Mouse (Mus musculus): ENCODE data around the gene Pola2.

The Pola2 gene

GRCm38 (mm10) chr19:5964804-5965203 is 802 bp upstream of the Pola2 start:
- DNase-seq: no peak

DNA sequence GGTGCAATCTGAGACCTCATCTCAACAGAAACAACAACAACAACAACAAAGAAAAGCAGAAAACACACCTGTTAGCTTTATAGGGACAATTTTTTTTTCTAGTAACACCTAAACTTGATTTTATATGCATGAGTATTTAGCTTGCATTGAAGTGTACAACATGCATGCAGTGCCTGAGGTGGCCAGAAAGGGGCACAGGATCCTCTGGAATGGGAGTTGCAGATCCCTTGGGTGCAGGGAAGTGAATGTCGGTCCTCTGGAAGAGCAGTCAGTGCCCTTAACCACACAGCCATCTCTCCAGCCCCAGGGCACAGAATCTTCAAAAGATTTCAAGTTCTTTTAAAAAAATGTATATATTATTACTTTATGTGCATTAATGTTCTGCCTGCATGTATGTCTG is 1.4 kb downstream of the Pola2 start:
- no peak for DNase-seq

- no peak for DNase-seq
Measured at GRCm38 (mm10) chr19:5957371-5957770, 6.6 kb downstream of the Pola2 start.

DNA sequence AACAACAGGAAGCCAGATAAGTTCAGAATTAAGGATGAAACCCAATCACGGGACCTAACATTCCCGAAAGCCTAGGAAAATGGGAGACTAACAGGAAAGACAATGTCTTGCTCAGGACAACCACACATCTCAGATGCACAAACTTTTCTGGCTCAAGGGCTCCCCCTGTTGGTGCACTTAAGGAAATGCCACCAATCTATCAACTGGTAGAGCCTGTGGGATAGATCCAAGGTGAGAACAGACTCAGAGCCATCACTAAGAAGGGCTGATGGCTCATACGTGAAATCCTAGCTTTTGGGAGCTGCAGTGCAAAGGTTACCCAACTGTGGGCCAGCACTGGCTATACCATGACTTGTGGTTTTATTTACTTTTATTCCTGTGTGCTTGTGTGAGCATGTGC is 7.3 kb downstream of the Pola2 start:
- peak; percentile 90 for DNase-seq

DNA sequence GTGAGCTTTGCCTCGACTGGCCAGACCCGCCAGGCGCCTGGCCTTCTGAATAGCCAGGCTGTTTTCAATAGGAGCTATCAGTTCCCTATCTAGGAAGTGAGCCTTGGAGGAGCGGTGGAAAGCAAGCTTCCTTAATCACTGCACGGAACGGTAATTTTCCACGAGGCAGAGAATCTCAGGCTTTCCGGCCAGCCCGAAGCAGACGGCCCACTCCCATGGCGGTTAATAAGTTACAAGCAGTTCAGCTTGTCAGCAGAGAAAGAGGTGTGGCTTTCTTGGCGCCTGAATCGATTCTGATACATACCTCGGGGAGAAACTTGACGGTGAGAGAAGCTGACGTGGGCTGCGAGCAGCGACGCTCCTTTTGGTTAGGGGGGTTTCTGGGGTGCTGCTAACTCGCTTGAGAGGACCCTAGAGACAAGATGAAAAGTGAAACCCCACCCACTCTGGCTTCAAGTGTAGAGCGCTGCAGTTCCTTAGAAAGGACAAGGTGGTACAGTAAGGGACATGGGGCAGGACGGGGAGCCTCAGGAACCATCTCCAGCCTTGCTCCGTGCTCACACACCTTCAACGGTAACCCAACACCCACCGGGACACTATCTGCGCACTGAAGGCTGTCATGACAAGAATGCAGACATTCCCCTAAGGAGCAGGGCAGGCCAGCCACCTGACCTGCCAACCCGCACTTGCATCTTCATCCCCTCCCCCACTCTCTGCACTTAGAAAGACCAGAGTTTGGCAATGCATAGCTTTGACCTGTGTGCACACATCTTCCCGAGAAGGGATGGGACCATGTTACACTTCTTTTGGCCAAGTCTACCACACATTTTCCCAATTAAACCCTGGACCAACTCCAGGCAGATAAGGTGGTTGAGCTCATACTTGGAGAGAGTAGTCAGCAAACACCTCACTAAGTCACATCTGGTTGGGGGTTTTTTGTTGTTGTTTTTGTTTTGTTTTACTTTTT is 8.0 kb downstream of the Pola2 start:
- DNase-seq: no peak

GRCm38 (mm10) chr19:5954936-5955335 is 9.1 kb downstream of the Pola2 start:
- no peak for DNase-seq

GRCm38 (mm10) chr19:5954031-5954710 is 9.8 kb downstream of the Pola2 start:
- DNase-seq: no peak

DNA sequence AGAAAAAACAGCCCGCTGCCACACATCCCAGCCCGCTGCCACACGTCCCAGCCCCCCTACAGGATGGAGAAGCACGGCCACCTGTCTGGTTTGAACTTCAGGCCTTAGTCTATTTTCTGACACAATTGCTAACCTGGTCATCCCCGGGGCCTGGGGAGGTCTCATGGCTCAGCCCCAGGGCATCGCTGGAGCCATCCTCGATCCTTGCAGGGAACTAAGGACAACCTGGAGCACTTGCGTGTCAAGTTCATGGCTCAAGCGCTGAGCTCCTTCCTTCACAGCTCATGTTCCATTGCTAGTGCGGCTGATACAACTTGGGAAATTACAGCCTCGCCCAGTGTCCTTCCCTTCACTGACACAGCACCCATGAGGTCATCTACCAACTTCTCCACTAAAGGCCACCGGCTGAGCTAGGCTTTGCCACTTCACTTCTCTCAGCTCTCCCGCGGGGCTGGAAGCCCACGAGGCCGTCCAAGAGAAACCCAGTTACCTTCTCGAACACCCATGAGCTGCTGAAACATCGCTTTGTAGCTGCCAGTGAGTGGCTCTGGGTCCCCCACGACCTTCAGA is 10.7 kb downstream of the Pola2 start:
- DNase-seq: no peak

DNA sequence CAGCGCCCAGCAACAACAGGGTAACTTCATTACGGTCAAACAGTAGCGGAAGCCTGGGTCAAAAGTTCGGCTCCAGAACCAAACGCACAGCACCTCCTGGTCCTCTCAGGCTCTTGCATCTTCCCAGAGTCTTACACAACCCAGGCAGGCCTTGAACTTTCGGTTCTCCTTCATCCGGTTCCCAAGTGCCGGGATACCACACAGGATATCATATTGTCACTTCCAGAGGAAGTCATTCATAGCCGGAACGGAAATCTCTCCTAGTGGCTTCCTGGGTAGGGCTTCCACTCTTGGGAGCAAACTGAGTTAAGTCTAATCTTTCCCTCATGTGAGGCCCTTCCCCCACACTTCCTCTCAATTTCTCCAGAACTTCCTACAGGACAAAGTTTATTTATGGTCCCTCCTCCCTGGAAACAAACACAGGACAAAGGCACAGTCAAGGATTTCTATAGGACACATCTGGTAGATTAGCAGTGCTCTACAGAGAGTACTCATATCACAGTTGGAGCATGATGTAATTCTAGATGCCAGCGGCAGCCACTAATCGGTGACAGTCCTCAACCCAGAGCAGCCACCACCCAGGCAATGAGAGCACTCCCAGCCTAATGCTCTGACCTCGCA is 11.8 kb downstream of the Pola2 start:
- DNase-seq: peak; percentile 60

- no peak for DNase-seq
Measured at GRCm38 (mm10) chr19:5951631-5952030, 12.4 kb downstream of the Pola2 start.

GRCm38 (mm10) chr19:5950218-5950617 is 13.8 kb downstream of the Pola2 start:
- DNase-seq: no peak

DNA sequence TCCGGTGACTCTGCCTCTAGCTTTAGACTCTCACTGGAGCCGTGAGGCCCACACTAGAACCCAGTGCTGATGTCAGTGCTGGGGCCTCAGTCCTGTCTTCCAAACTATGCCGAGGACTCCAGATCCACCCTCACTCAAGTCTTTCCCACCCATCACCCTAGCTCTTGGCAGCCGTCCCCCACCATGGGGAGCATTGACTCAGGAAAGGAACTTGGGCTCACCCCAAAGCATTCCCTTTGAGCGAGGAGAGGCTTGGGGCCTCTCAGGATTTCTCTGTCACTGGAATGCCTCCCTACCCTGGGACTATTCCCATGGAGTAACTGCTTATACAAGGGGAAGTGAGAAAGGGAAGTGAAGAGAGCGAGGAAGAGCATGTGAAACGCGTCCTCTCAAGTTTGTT is 18.1 kb downstream of the Pola2 start:
- DNase-seq: peak; percentile 55

- DNase-seq: peak; percentile 58
Measured at GRCm38 (mm10) chr19:5945027-5945426, 19.0 kb downstream of the Pola2 start.

DNA sequence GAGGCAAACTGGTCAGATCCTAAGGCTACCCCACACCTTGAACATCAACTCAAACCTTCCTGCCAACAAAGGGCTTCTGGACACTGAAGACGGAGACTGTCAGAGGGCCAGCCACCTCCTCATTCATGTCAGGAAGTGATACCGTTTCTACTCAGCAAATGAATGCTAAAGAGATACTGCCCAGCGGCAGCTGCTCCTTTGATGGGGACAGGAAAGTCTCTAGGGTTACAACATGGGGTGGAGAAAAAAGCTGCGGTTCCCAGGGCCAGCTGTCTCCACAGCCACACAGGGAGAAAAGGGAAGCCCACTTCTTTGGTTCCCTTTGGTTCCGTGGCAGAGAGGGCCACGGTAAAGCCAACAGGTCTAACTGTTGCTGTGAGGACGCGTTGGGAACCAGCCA is 19.9 kb downstream of the Pola2 start:
- DNase-seq: no peak

DNA sequence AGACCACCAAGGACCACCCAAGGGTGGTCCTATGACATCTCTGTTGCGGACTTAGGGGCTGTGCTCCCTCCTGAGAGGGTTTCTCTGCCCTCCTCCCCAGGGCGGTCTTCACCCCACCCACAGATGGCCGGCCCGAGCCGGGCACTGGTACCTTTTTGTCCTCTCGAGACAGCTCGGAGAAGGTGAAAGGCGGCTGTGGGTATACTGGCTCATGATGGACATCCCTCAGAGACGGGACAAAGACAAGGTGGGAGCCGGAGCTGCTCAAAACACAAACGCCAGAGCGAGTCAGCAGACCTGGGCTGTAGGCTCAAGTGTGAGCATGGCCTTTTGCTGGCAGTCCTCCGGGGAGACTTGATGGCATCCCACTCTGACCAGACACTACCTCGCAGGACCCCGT is 20.6 kb downstream of the Pola2 start:
- DNase-seq: no peak

- DNase-seq: no peak
Measured at GRCm38 (mm10) chr19:5942581-5942980, 21.4 kb downstream of the Pola2 start.

DNA sequence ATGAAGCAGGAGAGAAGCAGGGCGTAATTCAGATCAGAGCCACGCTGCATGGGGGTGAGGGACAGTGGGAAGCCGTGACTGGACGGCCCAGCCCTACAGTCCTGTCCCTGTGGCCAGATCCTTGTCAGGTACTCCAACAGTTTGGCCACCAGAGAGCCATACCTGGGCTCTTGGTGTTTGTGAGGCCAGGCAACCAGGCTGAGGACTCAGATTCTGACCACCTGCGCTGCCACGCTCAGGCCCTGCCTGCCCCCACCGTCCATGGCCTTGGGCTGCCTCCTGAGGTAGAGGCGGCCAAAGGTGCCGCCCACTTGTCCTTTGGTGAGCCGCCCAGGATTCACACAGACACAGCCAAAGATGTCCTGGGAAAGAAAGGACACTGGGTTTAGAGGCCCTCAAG is 23.3 kb downstream of the Pola2 start:
- DNase-seq: no peak

DNA sequence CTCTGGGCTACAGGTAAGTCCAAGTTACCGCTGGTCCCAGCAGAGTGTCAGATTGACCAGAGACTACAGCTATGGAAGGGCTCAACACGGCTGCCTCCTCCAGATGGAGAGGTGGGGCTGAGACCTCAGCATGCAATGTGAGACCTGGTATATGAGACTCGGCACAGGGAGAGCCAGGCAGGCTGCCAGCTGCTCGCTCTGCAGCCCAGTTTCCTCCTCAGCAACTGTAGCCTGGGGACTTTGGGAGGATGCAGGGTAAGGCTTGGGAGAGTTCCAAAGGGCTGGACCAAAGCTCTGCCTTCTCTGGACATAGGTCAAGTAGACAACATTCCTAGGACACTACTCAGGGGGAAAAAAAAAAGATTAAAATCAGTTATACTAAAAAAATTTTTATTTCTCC is 23.8 kb downstream of the Pola2 start:
- DNase-seq: peak; percentile 83

- no peak for DNase-seq
Measured at GRCm38 (mm10) chr19:5939715-5940114, 24.3 kb downstream of the Pola2 start.

DNA sequence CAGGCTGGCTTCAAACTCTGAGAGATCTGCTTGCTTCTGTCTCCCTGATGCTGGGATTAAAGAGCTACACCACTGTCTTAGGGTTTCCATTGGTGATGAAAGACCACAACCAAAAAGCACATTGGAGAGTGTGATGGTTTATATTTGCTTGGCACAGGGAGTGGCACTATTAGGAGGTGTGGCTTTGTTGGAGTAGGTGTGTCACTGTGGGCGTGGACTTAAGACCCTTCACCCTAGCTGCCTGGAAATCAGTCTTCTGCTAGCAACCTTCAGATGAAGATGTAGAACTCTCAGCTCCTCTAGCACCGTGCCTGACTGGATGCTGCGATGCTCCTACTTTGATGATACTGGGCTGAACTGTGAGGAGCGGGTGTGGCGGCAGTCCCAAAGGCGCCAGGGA is 25.5 kb downstream of the Pola2 start:
- no peak for DNase-seq

DNA sequence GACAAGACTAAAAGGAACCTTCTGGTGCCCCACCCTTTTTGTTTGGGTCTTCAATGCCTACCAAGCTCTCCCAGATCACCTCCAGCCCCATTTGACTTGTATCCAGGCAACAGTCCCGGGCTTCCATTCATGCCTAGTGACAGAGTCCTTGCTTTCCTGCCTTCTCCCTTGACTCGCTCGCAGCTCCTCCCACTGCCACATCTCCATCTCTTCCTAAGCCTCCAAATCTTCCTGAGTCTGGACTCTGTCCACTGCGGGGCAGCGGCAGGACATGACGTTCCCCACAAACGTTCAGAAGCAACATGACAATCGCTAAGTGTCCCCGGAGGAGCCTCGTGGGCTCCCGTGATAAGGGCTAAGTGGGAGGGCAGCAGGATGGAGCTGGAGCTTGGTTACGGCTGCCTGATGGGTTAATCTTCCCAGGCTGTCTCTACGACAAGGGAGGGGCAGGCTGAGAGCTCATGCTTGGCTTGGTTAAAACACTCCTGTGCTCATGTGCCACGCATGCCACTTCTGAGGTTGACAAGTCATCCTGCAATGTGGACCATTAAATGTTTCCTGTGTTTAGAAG is 26.1 kb downstream of the Pola2 start:
- DNase-seq: no peak

DNA sequence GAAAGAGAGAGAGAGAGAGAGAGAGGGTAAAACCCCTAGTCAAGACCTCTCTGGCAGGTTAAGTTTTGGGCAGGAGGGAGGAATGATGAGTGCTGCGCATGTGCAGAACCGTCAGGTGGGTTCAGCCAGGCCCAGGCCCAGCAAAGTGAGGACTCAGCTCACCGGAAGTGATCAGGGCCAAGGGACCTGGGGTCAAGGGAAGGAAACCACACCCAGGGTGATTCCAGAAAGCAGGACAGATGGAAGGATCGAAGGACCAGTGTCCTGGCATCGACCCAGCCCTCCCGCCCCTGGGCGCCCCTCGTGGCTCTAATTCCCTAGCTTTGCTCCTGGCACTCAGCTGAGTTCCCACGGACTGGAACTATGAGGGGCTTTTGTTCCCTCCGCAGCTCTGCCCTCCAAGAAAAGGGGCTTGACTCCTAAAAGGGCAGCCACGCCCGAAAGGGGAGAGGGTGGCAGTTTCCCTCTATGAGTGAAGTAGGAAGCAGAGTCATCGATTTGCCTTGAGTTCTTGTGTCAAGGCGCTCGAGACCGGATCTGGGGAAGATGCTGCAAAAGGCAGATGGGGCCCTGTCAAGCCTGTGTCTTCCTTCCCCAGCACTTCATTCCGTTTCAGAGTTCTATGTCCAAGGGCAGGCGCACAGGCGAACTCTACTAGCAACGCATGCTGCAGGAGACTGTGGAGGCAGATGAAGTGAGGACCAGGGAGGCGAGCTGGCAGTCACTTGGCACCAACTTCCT is 26.7 kb downstream of the Pola2 start:
- DNase-seq: peak; percentile 44

Measured in lung, postnatal 14 days (tissue).